Mouse (Mus musculus) bone marrow, adult 2 months (tissue): ENCODE results near the gene Tbrg4. TPM values are rescaled to one million over a fixed set of nuclear protein-coding genes. Genes with fewer than 3 reads are reported as not detected.

ENCODE experiments used
- H3K27ac ChIP-seq: fragments of 200-500 bp; 2 replicates; pipeline ENCODE4 v1.5.1; 2012; ENCODE audit warnings: low read depth, mild to moderate bottlenecking, control low read depth, inconsistent platforms, low read length; ENCODE audit not compliant: control insufficient read depth, poor library complexity, insufficient read depth
- H3K4me1 ChIP-seq: fragments of 200-500 bp; 2 replicates; pipeline ENCODE4 v1.6.1; 2011; ENCODE audit warnings: low read length; ENCODE audit not compliant: control insufficient read depth, insufficient read depth
- H3K4me3 ChIP-seq: fragments of 200-500 bp; replicated peaks from 2 replicates; pipeline ENCODE3; 2011; ENCODE audit warnings: mild to moderate bottlenecking, low read depth, low read length, control low read depth; ENCODE audit not compliant: control insufficient read depth
- CTCF ChIP-seq: fragments of 200-500 bp; IDR thresholded peaks from 2 replicates; pipeline ENCODE4 v1.5.1; 2011; ENCODE audit warnings: low read length, control low read depth; ENCODE audit not compliant: control insufficient read depth, insufficient read depth
- POLR2A ChIP-seq: fragments of 200-500 bp; IDR thresholded peaks from 2 replicates; pipeline ENCODE4 v1.6.1; 2011; ENCODE audit warnings: low read depth, mild to moderate bottlenecking, control low read depth, low read length, borderline replicate concordance; ENCODE audit not compliant: control insufficient read depth
- WGBS: fragments of 180-500 bp; shearing (Covaris S2); methylation state at CpG from one replicate; pipeline ENCODE4 v1.1.7; 2018; 5-methylcytosine and 5-hydroxymethylcytosine counted together
- polyA plus RNA-seq: library from polyadenylated mRNA; stranded (reverse); fragments of >200 nt; gene quantifications from 2 replicates; pipeline ENCODE4 v1.2.4, GENCODE M21; 2011; ENCODE audit warnings: low replicate concordance; ENCODE audit not compliant: missing spikeins, insufficient read depth, insufficient read length

The Tbrg4 gene
- polyA plus RNA-seq, 1 experiment, result 68.1 TPM

DNA sequence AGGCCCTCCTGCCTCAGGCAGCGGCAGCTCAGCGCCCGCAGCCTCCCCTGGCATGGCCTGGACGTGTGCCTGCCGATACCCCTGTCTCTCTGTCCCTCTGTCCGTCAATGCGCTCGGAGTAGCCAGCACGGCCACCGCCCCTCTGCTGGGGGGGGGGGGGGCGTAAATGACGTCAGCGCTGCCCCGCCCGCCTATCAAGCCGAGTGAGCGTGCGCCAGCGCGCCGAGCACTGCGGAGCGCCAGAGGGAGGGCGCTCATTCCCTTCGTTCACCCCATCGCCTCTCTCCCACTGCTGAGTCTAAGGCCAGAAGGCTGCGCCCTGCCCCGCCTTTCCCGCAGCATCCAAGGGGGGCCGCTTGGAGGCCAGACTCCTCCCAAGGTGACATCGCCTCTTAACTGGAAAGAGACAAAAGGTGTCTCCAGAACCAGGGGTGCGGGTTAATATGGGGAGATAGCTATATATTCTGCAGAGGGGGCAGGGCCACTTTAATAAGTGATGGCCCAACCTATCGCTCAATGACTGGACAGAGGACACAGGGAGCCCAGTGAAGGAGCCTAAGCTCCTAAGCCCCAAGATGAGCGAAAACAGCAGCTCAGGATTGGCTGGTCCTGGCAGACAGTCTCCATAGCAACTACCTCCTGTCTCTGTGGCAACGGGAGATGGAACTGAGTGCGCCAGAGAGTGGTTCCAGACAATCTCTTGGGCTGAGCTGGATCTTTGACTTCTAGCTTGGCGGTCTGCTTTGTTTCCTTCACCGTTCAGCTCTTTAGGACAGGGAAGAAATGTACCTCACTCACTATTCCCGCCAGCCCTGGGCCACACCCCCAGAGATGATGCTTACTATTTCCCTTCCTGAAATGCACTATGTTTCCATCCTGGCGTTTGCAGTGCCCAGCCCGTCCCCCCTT lies 20.1 kb downstream of the Tbrg4 start, which contains the start of gene Nacad:
TSS of gene Nacad (minus strand) at position 563 of the 909 bp plus-strand sequence.
- no peaks in the 10 kb centered on the region; the same call in 1 of the 2 replicates for H3K4me1 ChIP-seq
- H3K4me3 ChIP-seq, result no peak within 1 kb of the TSS
- TF ChIP-seq POLR2A (no peak), CTCF (no peak)
- no peak within 1 kb of the TSS for H3K27ac ChIP-seq
- 8% methylated on average over 32 of the region's 41 CpGs for WGBS

- TF ChIP-seq CTCF, result no peak
- TF ChIP-seq POLR2A, result no peak
- H3K27ac ChIP-seq, result no peak overlapping the region
- WGBS, result 27% methylated on average over 13 of the region's 13 CpGs
- no peaks in the 10 kb centered on the region; the same call in 1 of the 2 replicates for H3K4me1 ChIP-seq
- no peak overlapping the region for H3K4me3 ChIP-seq
Measured at GRCm38 (mm10) chr11:6605021-6605481, 20.8 kb downstream of the Tbrg4 start.

GRCm38 (mm10) chr11:6604604-6604936 lies 21.3 kb downstream of the Tbrg4 start:
- no peak for TF ChIP-seq POLR2A
- no peak for TF ChIP-seq CTCF
- Histone ChIP-seq H3K4me1 (no peaks in the 10 kb centered on the region; the same call in 1 of the 2 replicates), H3K4me3 (no peak overlapping the region), H3K27ac (no peak overlapping the region)

- TF ChIP-seq CTCF, result no peak
- no peak for TF ChIP-seq POLR2A
- 16% methylated on average over 12 of the region's 12 CpGs for WGBS
- Histone ChIP-seq H3K27ac (no peak overlapping the region), H3K4me1 (no peaks in the 10 kb centered on the region; the same call in 1 of the 2 replicates), H3K4me3 (no peak overlapping the region)
Measured at GRCm38 (mm10) chr11:6603887-6604603, 21.8 kb downstream of the Tbrg4 start.

DNA sequence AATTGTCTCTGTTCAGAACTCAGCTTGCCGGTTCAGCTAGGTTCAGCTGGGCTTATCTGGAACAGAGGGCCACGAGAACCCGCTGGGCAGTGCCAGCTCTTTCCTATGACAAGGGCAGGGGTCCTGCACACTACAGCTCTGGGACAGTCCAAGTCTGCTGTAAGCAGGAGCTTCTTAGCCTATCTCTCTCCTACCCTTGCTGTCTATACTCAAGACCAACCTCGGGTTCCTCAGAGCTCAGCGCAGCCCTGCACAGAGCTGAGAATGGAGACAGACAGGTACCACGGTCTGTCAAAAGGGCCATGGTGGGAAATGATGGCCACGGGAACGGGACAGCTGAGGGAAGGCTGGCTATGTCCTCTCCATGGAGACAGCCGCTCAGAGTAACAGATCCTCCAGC lies 22.6 kb downstream of the Tbrg4 start:
- TF ChIP-seq POLR2A (no peak), CTCF (no peak)
- WGBS, result 75% methylated on average over 9 of the region's 9 CpGs
- no peaks in the 10 kb centered on the region; the same call in 1 of the 2 replicates for H3K4me1 ChIP-seq
- no peak overlapping the region for H3K27ac ChIP-seq
- no peak overlapping the region for H3K4me3 ChIP-seq

DNA sequence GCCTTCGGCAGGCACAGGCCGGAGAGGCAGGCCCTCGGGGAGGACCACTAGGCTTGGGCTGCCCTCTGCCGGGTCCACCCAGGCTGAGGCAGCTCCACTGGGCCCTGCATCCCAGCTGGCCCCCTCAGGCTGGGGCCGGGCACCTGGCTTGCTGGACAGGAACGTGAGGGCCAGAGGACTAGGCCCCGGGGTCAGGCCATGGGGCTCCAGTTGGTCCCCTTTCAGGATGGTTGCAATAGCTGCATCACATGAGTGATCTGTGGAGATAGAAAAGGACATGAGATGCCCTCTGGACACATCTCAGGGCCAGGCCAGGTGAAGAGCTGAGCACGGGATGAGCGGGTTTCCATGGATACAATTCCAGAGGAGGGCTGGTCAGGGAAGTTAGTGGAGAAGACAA lies 23.2 kb downstream of the Tbrg4 start:
- H3K4me3 ChIP-seq, result no peak overlapping the region
- WGBS, result 79% methylated on average over 9 of the region's 9 CpGs
- TF ChIP-seq CTCF, result no peak
- TF ChIP-seq POLR2A, result no peak
- no peak overlapping the region for H3K27ac ChIP-seq
- H3K4me1 ChIP-seq, result no peaks in the 10 kb centered on the region; the same call in 1 of the 2 replicates

DNA sequence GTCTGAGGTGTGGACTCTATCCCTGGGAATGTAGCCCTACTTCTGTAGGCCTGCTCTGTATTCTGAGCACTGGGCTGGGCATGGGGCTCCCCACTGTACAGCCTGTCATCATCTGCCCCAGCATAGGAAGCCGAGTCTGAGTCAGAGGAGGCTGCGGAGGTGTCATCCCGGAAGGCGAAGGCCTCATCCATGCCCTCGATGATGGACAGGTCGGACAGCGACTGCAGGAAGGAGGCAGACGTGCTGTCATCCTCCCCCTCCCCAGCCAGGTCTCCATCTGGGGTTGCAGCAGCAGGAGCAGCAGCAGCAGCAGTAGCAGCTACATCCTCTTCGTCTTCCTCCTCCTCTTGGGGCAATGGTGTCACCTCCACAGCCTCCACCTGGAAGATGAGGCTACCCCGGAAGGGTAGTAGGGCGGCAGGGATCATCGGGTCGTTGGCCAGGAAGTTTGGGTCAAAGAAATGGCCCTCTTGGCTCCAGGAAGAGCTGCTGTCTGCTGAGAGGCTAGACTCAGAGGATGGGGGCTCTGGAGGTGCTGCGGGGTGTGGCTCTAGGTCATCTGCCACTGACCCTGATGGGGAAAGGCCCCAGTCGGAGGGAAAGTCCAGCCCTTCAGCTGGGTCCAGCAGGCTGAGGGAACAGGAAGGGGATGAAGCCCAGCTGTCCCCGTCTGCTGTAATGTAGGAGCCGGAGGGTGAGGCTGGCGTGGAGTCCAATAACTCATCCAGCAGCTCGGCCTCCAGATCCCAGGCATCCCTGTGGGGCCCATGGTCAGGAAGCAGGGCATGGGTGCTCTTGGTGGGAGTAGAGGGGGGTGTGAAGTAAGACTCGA lies 24.0 kb downstream of the Tbrg4 start:
- H3K4me1 ChIP-seq, result no peaks in the 10 kb centered on the region; the same call in 1 of the 2 replicates
- no peak overlapping the region for H3K27ac ChIP-seq
- no peak for TF ChIP-seq CTCF
- no peak for TF ChIP-seq POLR2A
- 60% methylated on average over 20 of the region's 20 CpGs for WGBS
- H3K4me3 ChIP-seq, result no peak overlapping the region
